Mouse (Mus musculus) layer of hippocampus, adult 2 months (tissue): ENCODE data around the gene Rara. TPM values are rescaled to one million over a fixed set of nuclear protein-coding genes. Genes with fewer than 3 reads are reported as not detected.
A peak's percentile ranks its signal among the peaks of the same experiment; 100 is the strongest.

ENCODE experiments used
- DNase-seq, 2 experiments: peaks; one replicate each; pipeline ENCODE4 v3.0.0; 2022; ENCODE audit warnings: low spot score in 2 of 2
- H3K27ac ChIP-seq: fragments of 200-600 bp; 2 replicates; pipeline ENCODE4 v1.8.1; 2022
- H3K4me3 ChIP-seq: fragments of 200-600 bp; 2 replicates; pipeline ENCODE4 v1.8.1; 2022; ENCODE audit warnings: mild to moderate bottlenecking
- CTCF ChIP-seq: fragments of 200-600 bp; conservative IDR thresholded peaks from 2 replicates; pipeline ENCODE4 v1.8.1; 2022; ENCODE audit warnings: antibody characterized with exemption, mild to moderate bottlenecking, moderate library complexity
- total RNA-seq, 2 experiments: library from RNA; stranded (reverse); gene quantifications; 2 replicates each; pipeline ENCODE4 v1.2.3; 2021

The Rara gene
- total RNA-seq, 2 experiments from 2014 or later, result 15.4 to 19.0 TPM

DNA sequence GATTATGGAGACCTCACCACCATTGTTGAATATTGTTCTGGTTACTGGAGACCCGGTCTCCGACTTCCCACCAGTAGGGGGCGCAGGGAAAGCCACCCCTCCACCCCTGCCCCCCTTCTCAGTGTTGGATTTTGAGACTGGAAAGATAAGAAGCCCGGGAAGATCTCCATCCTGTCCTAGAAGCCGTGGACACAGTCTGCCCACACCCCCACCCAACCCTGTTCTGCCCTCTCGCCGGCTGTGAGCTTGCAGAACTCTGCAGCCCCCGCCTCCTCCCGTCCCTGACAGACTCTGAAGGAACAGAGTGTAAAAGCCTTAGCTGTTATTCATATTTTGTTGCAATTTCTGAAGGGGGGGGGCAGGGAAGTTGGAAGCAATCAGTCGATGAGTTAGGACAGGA is 26.8 kb downstream of the Rara start:
- peak overlapping the region; percentile 67; the same call in 1 of the 2 replicates for H3K27ac ChIP-seq
- peak; percentile 58 to 75 for DNase-seq
- peak; percentile 93 for TF ChIP-seq CTCF
- H3K4me3 ChIP-seq, result no peak overlapping the region; the same call in 1 of the 2 replicates

DNA sequence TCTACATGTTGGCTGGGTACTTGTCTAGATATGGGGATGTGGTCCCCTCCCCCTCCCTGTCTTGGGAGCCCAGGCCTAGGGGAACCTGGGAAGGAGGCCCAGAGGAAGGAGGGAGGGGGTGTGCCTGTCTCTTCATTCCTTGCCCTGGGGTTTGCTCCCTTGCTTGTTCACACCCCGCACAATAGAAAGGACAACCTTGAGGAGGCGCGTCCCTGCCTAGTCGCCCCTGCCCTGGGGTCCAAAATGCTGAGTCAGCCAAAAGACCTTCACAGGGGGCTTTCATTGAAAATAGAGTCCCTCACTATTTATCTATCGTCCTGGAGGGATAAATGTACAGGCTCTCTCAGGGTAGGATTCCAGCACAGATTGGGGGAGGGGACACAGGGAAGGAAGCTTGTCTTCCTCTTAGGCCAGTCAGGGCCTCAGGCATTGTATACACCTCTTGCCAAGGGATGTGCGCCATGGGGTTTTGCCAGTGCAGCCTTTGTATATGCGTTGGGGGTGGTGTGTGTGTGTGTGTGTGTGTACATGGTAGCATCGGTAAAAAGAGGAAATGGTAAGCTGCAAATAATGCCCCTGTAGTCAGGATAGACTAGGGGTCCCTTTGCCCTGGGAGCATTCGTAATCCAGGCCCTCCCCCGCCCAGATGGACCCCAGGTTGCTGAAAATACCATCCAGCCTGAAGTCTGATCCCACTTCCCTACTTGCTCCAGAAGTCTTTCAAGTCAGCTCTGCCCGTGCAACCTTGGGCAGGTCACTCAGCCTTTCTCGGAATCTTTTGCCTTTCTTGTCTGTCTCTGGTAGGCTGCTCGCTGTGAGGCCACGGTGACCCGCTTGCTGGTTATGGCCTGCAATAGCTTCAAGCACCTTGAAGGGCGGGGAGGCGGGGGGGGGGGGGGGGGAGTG is 27.4 kb downstream of the Rara start:
- no peak for DNase-seq
- no peak overlapping the region; the same call in 1 of the 2 replicates for H3K4me3 ChIP-seq
- TF ChIP-seq CTCF, result no peak
- H3K27ac ChIP-seq, result peak overlapping the region; percentile 67; the same call in 1 of the 2 replicates

DNA sequence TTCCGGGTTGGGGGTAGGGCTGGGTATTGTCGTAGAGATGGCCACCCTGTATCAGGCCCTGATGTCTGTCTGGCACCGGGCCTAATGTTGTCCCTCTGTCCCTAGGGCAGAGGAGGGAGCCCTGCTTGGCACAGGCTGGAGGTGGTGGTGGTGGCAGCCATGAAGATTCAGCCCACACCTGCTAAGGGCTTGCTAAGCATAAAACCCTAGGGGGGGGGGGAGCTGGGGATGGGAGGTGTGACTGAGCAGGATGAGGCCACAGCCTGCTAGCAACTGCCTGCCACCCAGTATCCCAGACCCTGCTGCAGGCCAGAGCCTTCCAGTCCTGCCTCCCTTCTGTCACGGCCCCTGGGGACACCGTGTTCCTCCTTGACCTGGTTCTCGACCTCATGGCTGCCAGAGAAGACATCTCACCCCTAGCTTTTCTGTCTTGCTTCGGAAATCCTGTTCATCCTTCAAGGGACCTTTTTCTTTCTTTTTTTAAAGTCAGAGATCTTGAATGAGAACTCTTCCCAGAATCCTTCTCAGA is 28.2 kb downstream of the Rara start:
- Histone ChIP-seq H3K27ac (peak overlapping the region; percentile 43; the same call in 1 of the 2 replicates), H3K4me3 (no peak overlapping the region)
- no peak for DNase-seq
- no peak for TF ChIP-seq CTCF

DNA sequence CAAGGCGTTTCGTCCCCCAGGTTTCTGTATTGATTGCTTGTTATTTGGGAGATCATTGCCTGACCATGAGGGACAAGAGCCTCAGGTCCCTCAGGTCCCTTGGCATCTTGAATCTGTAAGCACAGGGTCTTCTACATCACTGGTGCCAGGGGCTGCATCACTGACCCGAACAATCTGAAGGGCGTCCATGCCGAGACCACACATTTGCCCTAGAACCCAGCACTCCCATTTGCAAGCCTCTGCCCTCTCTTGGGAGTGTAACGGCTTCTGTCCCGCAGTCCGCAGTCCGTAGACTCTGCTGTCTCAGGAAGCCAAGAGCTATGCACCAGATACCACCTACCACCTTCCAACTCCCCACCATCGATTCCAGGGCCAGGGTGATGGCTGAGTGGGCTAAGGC is 28.7 kb downstream of the Rara start:
- no peak for DNase-seq
- Histone ChIP-seq H3K4me3 (no peak overlapping the region), H3K27ac (no peak overlapping the region)
- TF ChIP-seq CTCF, result no peak

DNA sequence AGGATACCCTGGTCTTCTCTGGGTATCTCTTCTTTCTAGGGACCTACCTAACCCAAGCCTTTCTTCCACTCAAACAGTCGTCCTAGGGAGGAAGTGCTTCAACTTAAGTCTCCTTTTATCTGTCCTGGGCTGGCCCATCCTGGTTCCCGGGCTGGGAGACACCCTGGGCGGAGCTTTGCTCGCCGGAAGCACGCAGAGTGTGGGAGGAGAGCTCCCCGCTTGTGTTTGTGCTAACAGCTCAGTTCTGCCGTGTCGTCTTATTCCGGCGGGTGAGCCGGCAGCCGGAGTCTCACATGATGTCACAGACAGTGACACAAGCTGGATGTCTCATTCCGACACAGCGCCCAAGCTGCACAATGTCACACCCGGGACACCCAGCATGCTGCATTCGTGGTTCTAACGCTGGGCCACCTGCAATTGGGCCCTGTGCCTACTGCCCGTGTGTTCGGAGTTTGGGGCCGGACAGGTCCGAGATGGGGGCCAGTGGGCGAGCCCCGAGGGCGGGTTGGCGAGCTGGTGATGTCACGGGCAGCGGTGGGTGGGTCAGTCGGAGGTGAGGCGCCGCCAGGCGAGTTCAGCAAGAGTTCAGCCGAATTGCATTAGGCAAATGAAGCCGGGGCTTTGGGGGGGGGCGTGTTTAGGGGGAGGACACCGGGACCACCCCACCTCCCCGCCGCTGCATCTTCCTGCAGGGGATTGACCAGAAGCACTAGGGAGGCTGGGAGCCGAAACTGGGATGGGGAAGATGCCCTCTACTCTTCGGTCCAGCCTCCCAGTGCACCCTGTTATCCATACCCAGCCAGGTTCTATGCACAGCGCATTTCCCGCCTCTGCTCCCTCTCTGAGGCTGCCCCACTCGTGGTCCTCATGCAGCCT is 32.1 kb downstream of the Rara start:
- peak; percentile 59 to 70 for DNase-seq
- H3K27ac ChIP-seq, result peak overlapping the region; percentile 81

DNA sequence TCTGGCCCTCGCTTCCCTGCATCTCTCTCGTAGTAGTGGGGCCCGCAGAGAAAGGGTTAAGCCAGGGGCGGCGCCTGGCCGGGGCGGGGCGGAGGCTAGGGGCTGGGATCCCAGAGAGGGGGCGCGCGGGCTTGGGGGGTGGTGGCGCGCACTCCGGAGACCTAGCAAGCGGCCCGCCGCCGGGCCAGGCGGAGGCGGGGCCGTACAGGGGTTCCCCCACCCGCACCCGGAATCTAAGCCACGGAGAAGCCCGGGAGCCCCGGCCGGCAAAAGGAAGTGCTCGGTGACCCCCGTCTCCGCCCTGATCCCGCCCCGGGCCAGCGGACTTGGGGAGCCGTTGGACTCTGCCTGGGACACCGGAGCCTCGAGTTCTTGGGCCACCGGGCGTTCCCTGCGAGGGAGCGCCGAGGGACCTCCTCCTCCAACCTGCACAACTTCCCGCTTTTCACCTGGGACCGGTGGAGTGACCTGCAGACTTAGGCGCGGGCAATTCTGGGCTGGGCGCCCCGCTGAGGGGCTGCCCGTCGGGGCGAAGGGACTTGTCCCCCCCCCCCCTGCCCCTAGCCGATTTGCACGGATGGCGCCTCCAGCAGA is 32.8 kb downstream of the Rara start:
- Histone ChIP-seq H3K27ac (peak overlapping the region; percentile 81), H3K4me3 (peak overlapping the region; percentile 64)
- no peak for TF ChIP-seq CTCF
- DNase-seq, result peak in 1 of 2 experiments; percentile 51

More for the DNA sequence above, 32.1 kb downstream of the Rara start:
- TF ChIP-seq CTCF, result no peak
- H3K4me3 ChIP-seq, result peak overlapping the region; percentile 64

DNA sequence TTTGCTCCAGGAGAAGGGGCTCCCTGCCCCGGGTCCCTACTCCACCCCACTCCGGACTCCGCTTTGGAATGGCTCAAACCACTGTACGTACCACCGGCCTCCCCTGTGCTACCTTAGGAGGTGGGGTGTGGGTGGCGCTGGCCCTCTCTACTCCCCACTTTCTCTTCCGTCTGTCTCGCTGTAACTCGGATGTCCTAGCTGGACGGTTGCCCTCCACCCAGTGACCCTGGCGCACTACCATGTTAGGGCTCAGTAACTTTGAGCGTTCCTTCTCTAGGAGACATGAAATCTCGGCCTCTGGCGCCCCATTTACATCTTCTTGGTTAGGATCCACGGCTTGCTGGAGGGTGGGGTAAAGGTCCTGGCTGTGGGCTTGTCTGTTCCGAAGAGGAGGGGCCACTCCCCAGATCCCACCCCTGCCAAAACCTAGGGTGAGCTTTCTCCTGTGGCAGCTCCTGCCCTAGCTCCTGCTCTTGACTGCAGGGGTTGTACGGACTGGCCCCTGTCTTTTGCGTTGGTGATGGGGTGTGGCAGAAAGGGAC is 33.5 kb downstream of the Rara start:
- no peak for TF ChIP-seq CTCF
- Histone ChIP-seq H3K27ac (peak overlapping the region; percentile 81), H3K4me3 (peak overlapping the region; percentile 64)
- no peak for DNase-seq

DNA sequence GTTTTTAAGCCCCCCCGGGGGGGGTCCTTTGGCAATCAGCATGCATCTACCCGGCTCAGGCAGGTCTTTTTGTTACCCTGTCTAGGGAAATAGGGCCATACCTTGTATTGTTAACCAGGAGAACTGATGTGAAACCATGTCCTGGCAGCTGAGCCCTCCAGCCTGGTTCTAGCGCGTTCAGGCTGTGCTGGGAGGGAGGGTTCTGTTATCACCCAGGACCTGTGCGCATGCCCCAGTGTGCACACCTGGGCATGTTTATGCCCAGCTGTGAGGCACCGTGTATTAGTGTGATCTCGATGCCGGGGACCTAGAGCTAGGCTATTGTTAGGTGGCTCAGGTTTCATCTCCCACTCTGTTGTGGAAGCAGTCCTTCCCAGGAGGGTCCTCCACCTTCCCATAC is 34.1 kb downstream of the Rara start:
- Histone ChIP-seq H3K4me3 (peak overlapping the region; percentile 64), H3K27ac (peak overlapping the region; percentile 81)
- DNase-seq, result no peak
- no peak for TF ChIP-seq CTCF

DNA sequence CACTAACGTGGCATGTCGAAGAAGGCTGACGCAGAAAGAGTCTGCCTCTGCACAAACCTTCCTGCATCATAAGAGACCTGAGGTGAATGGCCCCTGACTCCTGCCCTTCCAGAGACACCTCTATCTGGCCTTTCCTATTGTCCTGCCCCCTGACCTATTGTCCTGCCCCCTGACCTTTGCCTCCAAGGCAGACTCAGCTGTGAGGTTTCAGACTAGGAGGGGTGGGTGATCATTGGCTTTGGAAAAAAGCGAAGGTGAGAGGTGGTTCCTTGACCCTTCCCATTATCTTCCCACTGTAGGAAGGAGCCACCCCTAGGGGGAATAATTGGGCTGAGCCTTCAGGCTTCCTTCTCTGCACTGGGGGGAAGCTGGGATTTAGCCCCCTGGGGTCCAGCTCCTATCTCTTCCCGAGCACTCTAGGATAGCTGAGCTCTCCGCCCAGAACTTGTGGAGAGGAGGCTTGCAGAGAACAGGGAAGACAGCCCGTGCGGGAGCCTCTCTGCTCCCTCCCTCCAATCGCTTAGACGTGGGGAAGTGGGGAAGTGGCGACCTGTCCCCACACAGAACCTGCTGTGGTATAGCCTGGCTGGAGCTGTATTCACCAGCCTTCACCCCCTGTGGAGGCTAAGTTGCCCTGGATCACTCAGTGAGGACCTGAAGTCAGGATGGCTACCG is 34.9 kb downstream of the Rara start:
- no peak for TF ChIP-seq CTCF
- peak overlapping the region; percentile 64 for H3K4me3 ChIP-seq
- no peak for DNase-seq
- peak overlapping the region; percentile 81 for H3K27ac ChIP-seq

DNA sequence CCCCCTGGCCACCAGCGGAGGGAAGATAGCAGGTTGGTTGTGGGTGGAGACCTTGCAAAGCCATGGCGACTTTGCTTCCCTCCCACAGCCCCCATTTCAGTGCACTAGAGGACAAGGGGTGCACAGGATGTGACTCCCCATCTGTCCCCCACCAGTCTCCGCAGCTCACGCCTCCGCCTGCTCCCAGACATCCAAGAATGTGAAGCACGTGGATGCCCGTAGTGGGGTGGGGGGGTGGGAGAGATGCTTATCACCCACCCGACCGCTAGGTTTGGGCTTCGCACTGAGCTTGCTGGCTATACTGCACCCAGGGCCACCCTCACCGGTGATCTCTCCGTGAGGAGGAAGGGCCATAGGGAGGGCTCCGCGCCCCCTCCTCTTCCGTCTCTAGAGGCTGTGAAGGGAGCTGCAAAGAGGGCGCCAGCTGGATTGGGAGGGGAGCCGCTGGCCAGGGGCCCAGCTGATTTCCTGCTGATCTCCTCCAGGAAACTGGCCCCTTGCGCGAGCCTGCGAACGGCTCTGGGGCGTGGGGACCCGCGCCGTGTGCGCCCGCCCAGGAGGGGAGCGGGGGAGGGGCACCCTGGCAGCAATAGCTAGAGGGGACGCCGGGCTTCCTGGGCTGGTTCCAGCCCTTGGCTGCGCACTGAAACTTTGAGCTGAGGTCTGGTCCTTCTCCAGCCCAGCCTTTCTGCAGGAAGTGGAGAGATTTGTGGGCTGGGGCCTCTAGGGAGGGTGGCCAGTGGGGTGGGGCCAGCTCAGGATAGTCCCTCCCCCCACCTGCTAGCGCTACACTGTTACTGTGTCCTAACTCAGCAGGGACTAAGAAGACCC is 35.8 kb downstream of the Rara start:
- peak overlapping the region; percentile 81 for H3K27ac ChIP-seq
- peak in 1 of 2 experiments; percentile 47 for DNase-seq

DNA sequence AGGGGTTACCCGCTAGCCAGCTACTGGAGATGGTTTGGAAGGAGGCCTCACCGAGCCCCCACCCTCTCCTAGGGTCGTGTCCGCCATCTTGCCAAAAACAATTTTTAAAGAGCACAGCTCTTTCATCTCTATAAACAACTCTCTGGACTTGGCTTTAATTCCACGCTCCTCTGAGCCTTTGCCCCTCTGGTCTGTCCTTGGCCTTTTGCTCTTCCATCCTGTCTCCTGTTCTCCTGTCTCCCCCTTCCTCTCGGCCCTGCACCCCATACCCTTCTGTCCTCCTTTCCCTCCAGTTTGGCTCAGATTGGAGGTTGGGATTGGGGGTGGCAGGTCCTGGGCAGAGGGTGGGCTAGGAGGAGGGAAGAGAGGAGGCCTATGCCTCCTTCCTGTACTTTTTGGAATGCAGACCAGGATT is 36.6 kb downstream of the Rara start:
- DNase-seq, result no peak
- H3K27ac ChIP-seq, result peak overlapping the region; percentile 81; the same call in 1 of the 2 replicates
- TF ChIP-seq CTCF, result no peak
- peak overlapping the region; percentile 64 for H3K4me3 ChIP-seq

More for the DNA sequence above, 35.8 kb downstream of the Rara start:
- H3K4me3 ChIP-seq, result peak overlapping the region; percentile 64
- peak; percentile 55 for TF ChIP-seq CTCF
